Mouse (Mus musculus): ENCODE data around the gene Bscl2. TPM values are rescaled to one million over a fixed set of nuclear protein-coding genes. Genes with fewer than 3 reads are reported as not detected.

Bscl2 gene
- polyA plus RNA-seq, 1 experiment, result 91.7 TPM

DNA sequence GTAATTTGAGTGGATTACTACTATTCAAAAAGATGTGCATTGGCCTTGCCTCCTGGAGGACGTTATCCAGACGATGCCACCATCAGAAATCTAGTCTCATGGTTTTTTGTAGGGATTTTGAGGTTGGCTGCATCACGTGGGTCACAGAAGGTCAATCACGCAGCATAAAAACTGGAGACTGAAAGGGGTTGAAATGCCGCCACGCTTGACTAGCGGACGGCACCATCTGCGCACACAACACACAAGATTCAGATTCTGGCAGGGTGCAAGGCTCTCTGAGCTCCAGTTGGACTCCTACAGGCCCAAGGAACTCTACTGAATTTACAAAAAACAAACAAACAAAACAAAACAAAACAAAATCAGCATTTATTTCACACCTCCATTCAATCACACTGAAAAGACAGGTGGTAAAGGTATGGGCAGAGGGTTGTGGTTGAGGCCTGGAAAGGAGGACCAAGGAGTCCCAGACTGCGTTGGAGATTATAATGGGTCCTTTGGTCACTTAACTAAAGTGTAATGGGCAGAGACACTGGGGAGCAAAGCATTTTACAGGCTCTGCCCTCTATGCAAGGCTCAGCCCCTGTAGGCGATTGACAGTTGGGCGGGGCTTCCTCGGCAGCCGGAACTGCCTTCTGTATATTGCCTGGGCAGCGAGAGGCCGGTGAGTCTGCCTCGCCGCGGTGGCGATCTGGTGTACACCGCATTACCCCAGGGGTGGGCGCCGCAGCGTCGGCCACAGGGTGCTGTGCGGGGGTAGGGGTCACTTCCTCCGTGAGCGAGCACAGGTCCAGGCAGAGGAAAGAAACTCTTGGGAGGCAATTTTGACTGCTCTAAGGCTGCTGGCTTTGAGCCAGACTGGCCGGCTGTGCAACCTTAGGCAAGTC is 2.9 kb downstream of the Bscl2 start:
- H3K27ac ChIP-seq (ENCODE audit: insufficient read depth, low read length), result peak overlapping the region; percentile 41; the same call in 1 of the 2 replicates
- H3K27me3 ChIP-seq (ENCODE audit: control insufficient read depth, insufficient read depth, low read length), result no peaks in the 10 kb centered on the region
- peaks cover 10% of the 10 kb centered on the region; the same call in 1 of the 2 replicates for H3K4me1 ChIP-seq (ENCODE audit: control insufficient read depth, insufficient read depth, insufficient read length)
- 26% methylated on average over 29 of the region's 29 CpGs for WGBS
- TF ChIP-seq CTCF (IDR thresholded peaks at IDR 0.05; ENCODE audit: extremely low read depth, insufficient read depth, insufficient read length, insufficient replicate concordance) (no peak), POLR2A (IDR thresholded peaks at IDR 0.05; ENCODE audit: low read depth, low read length) (peak; percentile 54; the same call in 1 of the 2 replicates)
- peak overlapping the region; percentile 68 for H3K4me3 ChIP-seq (ENCODE audit: extremely low read depth, insufficient read depth, insufficient read length)
- DNase-seq (ENCODE audit: low read depth in 1 of 2, low spot score in 2 of 2), result peak in 1 of 2 experiments; percentile 70
- peaks cover 2% of the 10 kb centered on the region; the same call in 1 of the 2 replicates for H3K36me3 ChIP-seq (ENCODE audit: control insufficient read depth, insufficient read depth, low read length)

DNA sequence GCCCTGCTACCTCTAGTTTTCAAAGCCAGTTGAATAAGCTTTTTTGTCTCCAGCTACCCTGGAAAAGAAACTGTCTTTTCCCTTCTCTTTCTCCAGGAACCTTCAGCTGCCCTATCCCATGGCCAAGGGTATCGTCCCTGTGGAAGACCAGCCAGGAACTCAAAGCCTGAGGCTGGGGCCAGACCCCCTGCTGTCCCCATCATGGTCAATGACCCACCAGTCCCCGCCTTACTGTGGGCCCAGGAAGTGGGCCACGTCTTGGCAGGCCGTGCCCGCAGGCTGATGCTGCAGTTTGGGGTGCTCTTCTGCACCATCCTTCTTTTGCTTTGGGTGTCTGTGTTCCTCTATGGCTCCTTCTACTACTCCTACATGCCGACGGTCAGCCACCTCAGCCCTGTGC is 3.7 kb downstream of the Bscl2 start:
- Histone ChIP-seq H3K4me3 (ENCODE audit: extremely low read depth, insufficient read depth, insufficient read length) (no peak overlapping the region), H3K27ac (ENCODE audit: insufficient read depth, low read length) (no peak overlapping the region), H3K4me1 (ENCODE audit: control insufficient read depth, insufficient read depth, insufficient read length) (peaks cover 10% of the 10 kb centered on the region; the same call in 1 of the 2 replicates), H3K27me3 (ENCODE audit: control insufficient read depth, insufficient read depth, low read length) (no peaks in the 10 kb centered on the region), H3K36me3 (ENCODE audit: control insufficient read depth, insufficient read depth, low read length) (peaks cover 3% of the 10 kb centered on the region)
- WGBS, result 74% methylated on average over 7 of the region's 7 CpGs
- TF ChIP-seq POLR2A (IDR thresholded peaks at IDR 0.05; ENCODE audit: low read depth, low read length), result no peak
- TF ChIP-seq CTCF (IDR thresholded peaks at IDR 0.05; ENCODE audit: extremely low read depth, insufficient read depth, insufficient read length, insufficient replicate concordance), result no peak
- DNase-seq (ENCODE audit: low read depth in 1 of 2, low spot score in 2 of 2), result no peak

DNA sequence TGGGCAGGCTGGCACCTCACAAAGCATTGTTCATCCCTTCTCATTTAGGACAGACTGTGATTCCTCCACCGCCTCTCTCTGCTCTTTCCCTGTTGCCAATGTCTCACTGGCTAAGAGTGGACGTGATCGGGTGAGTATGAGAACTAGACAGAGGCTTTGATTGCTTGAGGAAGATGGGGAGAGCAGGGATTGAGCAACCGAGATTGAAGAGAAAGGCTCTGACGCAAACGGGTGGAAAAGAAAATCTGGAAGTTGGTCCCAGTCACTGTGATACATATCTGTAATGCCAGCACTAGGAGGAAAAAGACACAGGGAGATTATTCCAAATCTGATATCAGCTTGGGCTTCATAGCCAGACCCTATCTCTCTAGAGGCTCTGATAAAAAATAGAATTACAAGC is 5.7 kb downstream of the Bscl2 start:
- Histone ChIP-seq H3K4me1 (ENCODE audit: control insufficient read depth, insufficient read depth, insufficient read length) (peaks cover 10% of the 10 kb centered on the region; the same call in 1 of the 2 replicates), H3K36me3 (ENCODE audit: control insufficient read depth, insufficient read depth, low read length) (peaks cover 18% of the 10 kb centered on the region), H3K4me3 (ENCODE audit: extremely low read depth, insufficient read depth, insufficient read length) (no peak overlapping the region), H3K27me3 (ENCODE audit: control insufficient read depth, insufficient read depth, low read length) (no peaks in the 10 kb centered on the region), H3K27ac (ENCODE audit: insufficient read depth, low read length) (no peak overlapping the region)
- no peak for DNase-seq (ENCODE audit: low read depth in 1 of 2, low spot score in 2 of 2)
- WGBS, result 88% methylated on average over 6 of the region's 6 CpGs
- TF ChIP-seq CTCF (IDR thresholded peaks at IDR 0.05; ENCODE audit: extremely low read depth, insufficient read depth, insufficient read length, insufficient replicate concordance), result no peak
- no peak for TF ChIP-seq POLR2A (IDR thresholded peaks at IDR 0.05; ENCODE audit: low read depth, low read length)

DNA sequence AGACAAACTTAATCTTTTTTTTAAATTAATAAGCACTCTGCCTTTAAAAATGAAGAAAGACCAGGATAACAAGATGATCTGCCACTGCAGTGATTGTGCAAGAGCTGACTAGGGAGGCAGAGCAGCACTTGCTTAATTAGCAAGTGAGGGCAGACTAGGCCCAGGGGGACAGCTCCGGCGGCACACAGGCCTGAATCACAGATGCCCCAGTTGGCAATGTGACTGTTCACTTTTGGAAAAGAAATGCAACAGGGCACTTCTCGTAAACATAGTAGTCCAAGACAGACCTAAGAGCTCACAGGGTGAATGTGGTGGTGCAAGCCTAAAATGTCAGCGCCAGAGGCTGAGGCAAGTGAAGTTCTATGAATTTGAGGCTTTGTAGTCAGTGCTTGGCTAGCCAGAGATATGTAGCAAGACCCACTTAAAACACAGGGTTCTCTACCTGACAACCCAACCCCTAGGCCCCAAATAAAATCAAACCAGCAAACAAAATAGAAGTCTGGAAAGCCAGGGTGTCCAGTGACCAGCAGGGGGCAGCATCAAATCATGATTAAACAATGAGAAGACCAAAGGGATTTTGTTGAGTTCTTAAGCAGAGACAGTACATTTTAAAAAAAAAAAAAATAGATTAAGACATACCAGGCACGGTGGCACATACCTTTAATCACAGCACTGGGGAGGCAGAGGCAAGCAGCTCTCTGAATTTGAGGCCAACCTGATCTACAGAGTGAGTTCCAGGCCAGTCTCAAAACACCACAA is 7.3 kb downstream of the Bscl2 start:
- WGBS, result 74% methylated on average over 5 of the region's 5 CpGs
- no peak overlapping the region for H3K27ac ChIP-seq (ENCODE audit: insufficient read depth, low read length)
- peak; percentile 60 to 67 for DNase-seq (ENCODE audit: low read depth in 1 of 2, low spot score in 2 of 2)
- peaks cover 19% of the 10 kb centered on the region for H3K36me3 ChIP-seq (ENCODE audit: control insufficient read depth, insufficient read depth, low read length)
- TF ChIP-seq POLR2A (IDR thresholded peaks at IDR 0.05; ENCODE audit: low read depth, low read length) (no peak), CTCF (IDR thresholded peaks at IDR 0.05; ENCODE audit: extremely low read depth, insufficient read depth, insufficient read length, insufficient replicate concordance) (peak; percentile 21; the same call in 1 of the 2 replicates)
- H3K4me1 ChIP-seq (ENCODE audit: control insufficient read depth, insufficient read depth, insufficient read length), result peaks cover 3% of the 10 kb centered on the region; the same call in 1 of the 2 replicates
- H3K4me3 ChIP-seq (ENCODE audit: extremely low read depth, insufficient read depth, insufficient read length), result no peak overlapping the region
- H3K27me3 ChIP-seq (ENCODE audit: control insufficient read depth, insufficient read depth, low read length), result no peaks in the 10 kb centered on the region

- no peak overlapping the region for H3K4me3 ChIP-seq (ENCODE audit: extremely low read depth, insufficient read depth, insufficient read length)
- H3K27me3 ChIP-seq (ENCODE audit: control insufficient read depth, insufficient read depth, low read length), result no peaks in the 10 kb centered on the region
- peaks cover 17% of the 10 kb centered on the region for H3K36me3 ChIP-seq (ENCODE audit: control insufficient read depth, insufficient read depth, low read length)
- no peak for TF ChIP-seq CTCF (IDR thresholded peaks at IDR 0.05; ENCODE audit: extremely low read depth, insufficient read depth, insufficient read length, insufficient replicate concordance)
- TF ChIP-seq POLR2A (IDR thresholded peaks at IDR 0.05; ENCODE audit: low read depth, low read length), result no peak
- 93% methylated on average over 5 of the region's 5 CpGs for WGBS
- no peaks in the 10 kb centered on the region for H3K4me1 ChIP-seq (ENCODE audit: control insufficient read depth, insufficient read depth, insufficient read length)
- no peak overlapping the region for H3K27ac ChIP-seq (ENCODE audit: insufficient read depth, low read length)
- no peak for DNase-seq (ENCODE audit: low read depth in 1 of 2, low spot score in 2 of 2)
These were observed 11.1 kb downstream of the Bscl2 start for GRCm38 (mm10) chr19:8848356-8848755.

- Histone ChIP-seq H3K27me3 (ENCODE audit: control insufficient read depth, insufficient read depth, low read length) (no peaks in the 10 kb centered on the region), H3K36me3 (ENCODE audit: control insufficient read depth, insufficient read depth, low read length) (peaks cover 17% of the 10 kb centered on the region), H3K4me3 (ENCODE audit: extremely low read depth, insufficient read depth, insufficient read length) (no peak within 1 kb of the TSS), H3K27ac (ENCODE audit: insufficient read depth, low read length) (no peak within 1 kb of the TSS), H3K4me1 (ENCODE audit: control insufficient read depth, insufficient read depth, insufficient read length) (no peaks in the 10 kb centered on the region)
- TF ChIP-seq POLR2A (IDR thresholded peaks at IDR 0.05; ENCODE audit: low read depth, low read length), result no peak
- no peak for TF ChIP-seq CTCF (IDR thresholded peaks at IDR 0.05; ENCODE audit: extremely low read depth, insufficient read depth, insufficient read length, insufficient replicate concordance)
- WGBS, result 65% methylated on average over 7 of the region's 7 CpGs
- no peak for DNase-seq (ENCODE audit: low read depth in 1 of 2, low spot score in 2 of 2)
These were observed 13.2 kb downstream of the Bscl2 start, which contains the start of gene Lrrn4cl for GRCm38 (mm10) chr19:8850402-8850901. Lrrn4cl (plus strand) TSS chr19:8850768.
